Mouse (Mus musculus): Measurements from ENCODE around the gene Fbxw17. TPM values are rescaled to one million over a fixed set of nuclear protein-coding genes. Genes with fewer than 3 reads are reported as not detected.
A peak's percentile ranks its signal among the peaks of the same experiment; 100 is the strongest.
"Not testable (repeated sequence)": the region's sequence is repeated elsewhere in the genome, so short reads cannot be mapped to it uniquely, and the experiment has no call there.

Fbxw17 gene
- total RNA-seq (2021), result 10 to 100 TPM; 14.4 to 15.1 TPM
- long read RNA-seq, experiment 1, partial matches to known transcripts, result 0 of 11 reads
- long read RNA-seq, experiment 1, other reads (novel, unspliced or antisense), result 7 of 11 reads
- long read RNA-seq, experiment 2, partial matches to known transcripts, result 0 of 4 reads
- long read RNA-seq, experiment 2, other reads (novel, unspliced or antisense), result 2 of 4 reads

DNA sequence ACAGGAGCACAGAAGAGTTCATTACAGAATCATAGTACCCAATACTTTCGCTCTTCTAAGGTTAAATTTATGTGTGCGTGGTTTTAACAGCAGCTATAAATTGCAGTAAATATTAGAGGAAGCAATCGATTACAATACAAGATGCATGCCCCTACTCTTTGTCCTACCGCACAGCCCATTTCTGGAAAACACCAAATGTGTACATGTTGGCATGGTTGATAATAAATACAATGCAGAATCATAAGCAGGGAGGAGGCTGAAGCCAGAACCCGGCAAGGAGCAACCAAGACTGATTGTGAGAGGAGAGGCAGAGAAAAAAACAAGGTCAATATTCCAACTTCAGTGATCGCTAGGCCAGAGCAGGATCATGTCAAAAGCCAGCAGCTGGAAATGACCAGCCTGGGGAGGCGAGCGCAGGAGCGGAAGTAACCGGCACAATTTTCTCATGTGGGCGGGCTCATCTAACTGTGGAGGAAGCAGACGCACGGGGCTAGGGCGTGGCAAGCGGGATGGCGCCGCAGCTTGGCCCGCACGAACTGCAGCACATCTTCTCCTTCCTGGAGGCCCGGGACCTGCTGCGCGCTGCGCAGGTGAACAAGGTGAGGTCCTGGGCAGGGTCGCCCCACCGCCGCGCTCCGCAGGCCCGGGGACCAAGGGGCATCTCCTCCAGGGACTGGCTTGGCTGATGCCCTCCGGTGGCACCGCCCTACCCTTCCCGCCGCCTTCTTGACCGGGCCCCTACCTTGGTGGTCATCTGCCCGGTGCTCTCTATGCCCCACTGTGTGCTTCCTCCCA lies at the start of gene Fbxw17:
TSS of gene Fbxw17 (plus strand) at position 476 of the 795 bp plus-strand sequence.
- peak; percentile 74 to 78 for DNase-seq (ENCODE audit: extremely low spot score in 1 of 2, low spot score in 2 of 2)
- intact Hi-C loops (cut with DNase I), result no loop called here
- Histone ChIP-seq H3K4me3 (peak within 1 kb of the TSS; percentile 67), H3K27ac (peak within 1 kb of the TSS; percentile 82)
- TF ChIP-seq CTCF (IDR thresholded peaks at IDR 0.05), result no peak

DNA sequence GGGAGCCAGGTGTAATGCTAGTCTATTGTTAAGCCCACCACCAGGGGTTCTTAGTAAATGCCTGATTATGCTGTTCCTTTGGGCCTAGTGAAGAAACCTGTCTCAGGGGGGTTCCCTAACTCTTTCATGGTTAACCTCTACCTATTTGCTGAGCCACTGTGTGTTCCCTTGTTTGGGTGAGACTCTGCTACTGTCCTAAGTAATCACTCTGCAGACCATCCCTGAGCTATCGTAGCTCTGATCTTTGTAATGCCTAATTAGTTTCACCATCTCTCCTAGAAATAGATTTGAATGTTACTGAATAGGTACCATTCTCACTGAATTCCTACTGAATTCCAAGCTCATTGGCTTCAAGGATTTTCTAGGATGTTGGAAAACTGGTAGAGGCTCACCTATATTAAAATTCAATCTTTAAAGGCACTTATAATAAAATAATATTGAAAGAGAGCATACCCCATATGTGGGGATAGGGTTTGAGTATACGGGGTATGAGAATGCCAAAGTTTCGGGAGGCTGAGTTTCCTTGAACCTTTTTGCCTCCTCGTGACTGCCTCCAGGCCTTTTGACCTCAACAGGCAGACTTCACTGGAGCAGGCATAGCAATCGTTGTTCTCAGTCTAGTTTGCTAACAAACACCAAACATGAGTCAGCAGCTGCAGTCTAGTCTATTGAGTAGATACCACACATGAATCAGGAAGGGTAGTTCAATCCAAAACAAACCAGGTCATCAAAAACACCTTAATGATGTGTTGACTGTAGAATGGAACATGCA lies 44.5 kb upstream of the Fbxw17 start:
- DNase-seq (ENCODE audit: extremely low spot score in 1 of 2, low spot score in 2 of 2); intact Hi-C loops (cut with DNase I); H3K27ac ChIP-seq; H3K4me3 ChIP-seq: not testable (repeated sequence)

DNA sequence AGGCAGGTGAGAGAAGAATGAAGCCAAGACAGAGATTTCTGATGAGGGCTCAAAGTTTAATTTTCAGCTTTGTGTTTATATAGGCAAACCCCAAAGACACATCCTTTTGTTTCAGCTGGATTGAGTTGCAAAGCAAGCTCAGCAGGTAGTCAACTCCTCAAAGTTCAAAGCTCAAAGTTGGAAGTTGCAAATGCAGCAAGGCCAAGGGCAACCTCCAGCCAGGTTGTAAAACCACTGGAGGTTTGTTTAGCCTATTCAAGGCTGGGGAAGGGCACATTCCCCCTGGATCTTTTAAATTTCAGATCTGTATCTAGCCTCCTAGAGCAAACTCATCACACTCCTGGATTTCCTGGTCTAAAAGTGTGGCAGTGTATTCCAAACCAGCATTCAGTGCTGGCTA lies 28.5 kb upstream of the Fbxw17 start:
- intact Hi-C loops (cut with DNase I); DNase-seq (ENCODE audit: extremely low spot score in 1 of 2, low spot score in 2 of 2); H3K4me3 ChIP-seq; H3K27ac ChIP-seq: not testable (repeated sequence)

- no peak for TF ChIP-seq CTCF (IDR thresholded peaks at IDR 0.05)
- Histone ChIP-seq H3K27ac (no peak overlapping the region), H3K4me3 (peak overlapping the region; percentile 67)
- no peak for DNase-seq (ENCODE audit: extremely low spot score in 1 of 2, low spot score in 2 of 2)
- intact Hi-C loops (cut with DNase I), result no loop called here
Measured at GRCm38 (mm10) chr13:50418421-50418820, 757 bp downstream of the Fbxw17 start.

DNA sequence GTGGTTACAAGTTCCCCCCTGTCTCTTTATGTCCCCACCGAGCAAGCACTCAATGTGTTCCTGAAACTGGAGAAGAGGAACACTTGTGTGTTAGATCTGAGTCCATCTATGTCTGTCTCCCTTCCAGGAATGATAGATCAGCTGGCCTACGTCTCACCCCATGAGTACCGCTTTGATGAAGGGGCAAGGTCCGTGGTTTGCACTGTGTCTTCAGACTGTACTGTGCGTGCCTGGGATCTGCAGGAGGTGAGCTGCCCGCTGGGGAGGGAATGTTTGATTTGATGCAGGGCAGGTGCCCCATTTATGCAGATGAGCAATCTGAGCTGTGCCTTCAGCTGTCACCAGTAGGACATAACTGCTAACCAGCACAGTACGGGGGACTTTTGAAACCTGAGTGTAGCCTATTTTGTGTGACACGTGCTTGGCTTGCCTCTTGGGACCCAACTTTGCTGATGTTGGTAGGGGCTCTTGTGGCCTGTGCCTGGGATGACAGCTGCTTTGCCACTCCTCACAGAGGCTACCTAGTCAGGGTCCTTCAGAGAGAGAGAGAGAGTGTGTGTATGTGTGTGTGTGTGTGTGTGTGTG lies 6.1 kb downstream of the Fbxw17 start:
- intact Hi-C loops (cut with DNase I), result no loop called here
- Histone ChIP-seq H3K27ac (no peak overlapping the region), H3K4me3 (no peak overlapping the region)
- no peak for TF ChIP-seq CTCF (IDR thresholded peaks at IDR 0.05)
- DNase-seq (ENCODE audit: extremely low spot score in 1 of 2, low spot score in 2 of 2), result no peak

- Histone ChIP-seq H3K4me3 (no peak overlapping the region), H3K27ac (no peak overlapping the region)
- DNase-seq (ENCODE audit: extremely low spot score in 1 of 2, low spot score in 2 of 2), result no peak
- TF ChIP-seq CTCF (IDR thresholded peaks at IDR 0.05), result no peak
- intact Hi-C loops (cut with DNase I), result no loop called here
Measured at GRCm38 (mm10) chr13:50424517-50424916, 6.9 kb downstream of the Fbxw17 start.

DNA sequence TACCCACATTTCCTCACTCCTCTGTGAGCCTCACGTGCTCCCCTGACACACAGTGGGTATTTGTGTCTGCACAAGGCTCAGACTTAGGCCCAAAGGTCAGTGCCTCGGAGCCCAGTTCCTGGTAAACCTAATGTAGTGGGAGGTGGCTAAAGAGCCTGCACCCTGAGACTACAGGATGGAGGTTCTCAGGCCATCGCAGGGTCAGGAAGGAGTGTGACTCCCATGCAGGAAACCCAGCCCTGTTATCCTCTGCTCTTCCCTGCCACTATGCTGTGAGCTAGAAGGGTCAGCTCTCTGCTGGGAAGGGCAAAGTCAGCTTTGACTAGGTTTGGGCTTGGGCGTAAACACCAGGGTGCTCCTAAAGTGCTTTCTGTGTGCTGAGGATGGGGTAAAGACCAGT lies 9.0 kb downstream of the Fbxw17 start:
- H3K27ac ChIP-seq, result no peak overlapping the region
- intact Hi-C loops (cut with DNase I), result no loop called here
- no peak overlapping the region for H3K4me3 ChIP-seq
- no peak for TF ChIP-seq CTCF (IDR thresholded peaks at IDR 0.05)
- no peak for DNase-seq (ENCODE audit: extremely low spot score in 1 of 2, low spot score in 2 of 2)

GRCm38 (mm10) chr13:50443812-50444211 lies 26.1 kb downstream of the Fbxw17 start, which contains the start of gene Gm47429:
TSS of gene Gm47429 (minus strand) at chr13:50443912.
- DNase-seq (ENCODE audit: extremely low spot score in 1 of 2, low spot score in 2 of 2), result no peak
- intact Hi-C loops (cut with DNase I), result no loop called here
- no peak within 1 kb of the TSS for H3K27ac ChIP-seq
- TF ChIP-seq CTCF (IDR thresholded peaks at IDR 0.05), result no peak
- H3K4me3 ChIP-seq, result no peak within 1 kb of the TSS

- H3K4me3 ChIP-seq, result no peak overlapping the region
- DNase-seq (ENCODE audit: extremely low spot score in 1 of 2, low spot score in 2 of 2), result no peak
- no peak overlapping the region for H3K27ac ChIP-seq
- TF ChIP-seq CTCF (IDR thresholded peaks at IDR 0.05), result no peak
- intact Hi-C loops (cut with DNase I), result no loop called here
Measured at GRCm38 (mm10) chr13:50445261-50445660, 27.6 kb downstream of the Fbxw17 start.

GRCm38 (mm10) chr13:50452266-50452665 lies 34.6 kb downstream of the Fbxw17 start:
- intact Hi-C loops (cut with DNase I); DNase-seq (ENCODE audit: extremely low spot score in 1 of 2, low spot score in 2 of 2); H3K27ac ChIP-seq; H3K4me3 ChIP-seq: not testable (repeated sequence)

- intact Hi-C loops (cut with DNase I), result no loop called here
- DNase-seq (ENCODE audit: extremely low spot score in 1 of 2, low spot score in 2 of 2), result no peak
- Histone ChIP-seq H3K27ac (no peak overlapping the region), H3K4me3 (no peak overlapping the region)
- no peak for TF ChIP-seq CTCF (IDR thresholded peaks at IDR 0.05)
Measured at GRCm38 (mm10) chr13:50453426-50453825, 35.8 kb downstream of the Fbxw17 start.

GRCm38 (mm10) chr13:50460433-50460832 lies 42.8 kb downstream of the Fbxw17 start:
- H3K4me3 ChIP-seq; intact Hi-C loops (cut with DNase I); DNase-seq (ENCODE audit: extremely low spot score in 1 of 2, low spot score in 2 of 2); H3K27ac ChIP-seq: not testable (repeated sequence)

Data from left cerebral cortex, adult 2 months (tissue).